Mouse (Mus musculus): ENCODE data around the gene Zranb2.

DNA sequence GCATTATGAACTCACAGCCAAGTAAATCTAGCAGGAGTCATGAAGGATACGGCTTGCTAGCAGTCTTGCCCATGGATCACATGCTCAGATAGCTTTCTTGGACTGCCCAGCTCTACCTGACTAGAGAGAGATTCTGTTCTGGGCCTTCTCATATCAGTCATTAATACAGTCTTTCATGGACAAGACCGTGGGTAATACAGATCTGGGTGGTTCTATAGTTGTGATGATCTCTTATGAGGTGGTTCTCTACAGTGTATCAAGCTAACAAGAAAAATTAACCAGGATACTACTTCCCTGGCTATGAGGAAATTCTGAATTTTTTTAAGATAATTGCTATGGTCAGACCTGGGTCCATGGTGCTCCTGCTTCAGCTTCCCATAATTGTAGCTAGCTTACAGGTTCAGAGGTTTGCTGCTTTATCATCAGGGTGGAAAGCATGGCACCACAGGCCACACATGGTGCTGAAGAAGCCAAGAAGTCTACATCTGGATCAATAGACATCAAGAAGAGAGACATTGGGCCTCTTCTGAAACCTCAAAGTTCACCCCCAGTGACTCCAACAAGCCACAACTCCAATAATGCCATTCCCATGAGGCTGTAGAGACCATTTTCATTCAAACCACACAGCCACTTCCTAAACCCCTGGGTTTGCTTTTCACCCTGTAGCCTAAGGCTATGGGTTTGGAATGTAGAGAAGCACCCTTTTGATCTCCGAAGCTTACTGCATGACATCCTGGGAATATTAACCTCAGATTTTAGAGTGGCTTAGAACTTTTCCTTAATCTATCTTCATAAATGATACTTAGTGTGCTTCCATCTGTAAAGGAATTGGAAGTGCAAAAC, 16.0 kb downstream of the Zranb2 start:
- TF ChIP-seq CTCF (IDR thresholded peaks at IDR 0.05; ENCODE audit: control insufficient read depth, insufficient read depth, insufficient replicate concordance, low read depth, low read length): no peak
- TF ChIP-seq POLR2A (IDR thresholded peaks at IDR 0.05; ENCODE audit: control insufficient read depth, low read depth, low read length): no peak
